Mouse (Mus musculus) kidney, postnatal 0 days (tissue): ENCODE data around the gene Tmem232. TPM values are rescaled to one million over a fixed set of nuclear protein-coding genes. Genes with fewer than 3 reads are reported as not detected.

ENCODE experiments used
- ATAC-seq: fragments of 200-750 bp; cut with Nextera tagmentation; replicated peaks from 2 replicates; pipeline ENCODE4 v1.8.0; 2017; ENCODE audit warnings: low read depth, moderate number of reproducible peaks, moderate TSS enrichment, moderate library complexity; ENCODE audit not compliant: low FRiP score
- DNase-seq: peaks from one replicate; pipeline ENCODE4 v3.0.0-alpha.2; 2016; ENCODE audit warnings: low spot score
- H3K27ac ChIP-seq: fragments of 300-500 bp; sonication (generic); 2 replicates; pipeline ENCODE4 v1.5.1; 2014; ENCODE audit warnings: mild to moderate bottlenecking
- H3K27me3 ChIP-seq: fragments of 300-500 bp; sonication (generic); 2 replicates; pipeline ENCODE4 v1.6.1; 2014; ENCODE audit warnings: low read length, mixed read lengths; ENCODE audit not compliant: insufficient read depth
- H3K36me3 ChIP-seq: fragments of 300-500 bp; sonication (generic); 2 replicates; pipeline ENCODE4 v1.6.1; 2014; ENCODE audit warnings: low read length, mixed read lengths; ENCODE audit not compliant: insufficient read depth
- H3K4me1 ChIP-seq: fragments of 300-500 bp; sonication (generic); replicated peaks from 2 replicates; pipeline ENCODE4 v1.6.1; 2014; ENCODE audit warnings: antibody characterized with exemption, low read length, mixed read lengths; ENCODE audit not compliant: insufficient read depth
- H3K4me2 ChIP-seq: fragments of 300-500 bp; sonication (generic); 2 replicates; pipeline ENCODE4 v1.6.1; 2014; ENCODE audit warnings: mild to moderate bottlenecking, low read length, moderate library complexity, mixed read lengths
- H3K4me3 ChIP-seq: fragments of 300-500 bp; sonication (generic); replicated peaks from 2 replicates; pipeline ENCODE4 v1.5.1; 2014; ENCODE audit warnings: low read depth, low read length
- H3K9ac ChIP-seq: fragments of 300-500 bp; sonication (generic); 2 replicates; pipeline ENCODE4 v1.6.1; 2014; ENCODE audit warnings: low read depth, low read length
- H3K9me3 ChIP-seq: fragments of 300-500 bp; sonication (generic); replicated peaks from 2 replicates; pipeline ENCODE4 v1.6.1; 2016; ENCODE audit warnings: low read length, inconsistent platforms, mixed read lengths
- CTCF ChIP-seq: IDR thresholded peaks from 2 replicates; pipeline ENCODE4 v1.5.1; 2016; ENCODE audit warnings: antibody characterized with exemption, low read depth, mild to moderate bottlenecking, moderate library complexity
- WGBS: fragments of 180-500 bp; shearing (Covaris S2); extraction: QIAGEN DNeasy Blood & Tissue Kit; methylation state at CpG from one replicate; pipeline ENCODE4 v1.1.7; 2014; 5-methylcytosine and 5-hydroxymethylcytosine counted together
- polyA plus RNA-seq: library from polyadenylated mRNA; unstranded; fragments of >200 nt; fragmentation: Nextera tagmentation; extraction: Ambion mirVana; gene quantifications from 2 replicates; pipeline ENCODE4 v1.2.1, GENCODE M21; 2015

Gene Tmem232
- polyA plus RNA-seq, 1 experiment from 2014 or later: 0.13 TPM

DNA sequence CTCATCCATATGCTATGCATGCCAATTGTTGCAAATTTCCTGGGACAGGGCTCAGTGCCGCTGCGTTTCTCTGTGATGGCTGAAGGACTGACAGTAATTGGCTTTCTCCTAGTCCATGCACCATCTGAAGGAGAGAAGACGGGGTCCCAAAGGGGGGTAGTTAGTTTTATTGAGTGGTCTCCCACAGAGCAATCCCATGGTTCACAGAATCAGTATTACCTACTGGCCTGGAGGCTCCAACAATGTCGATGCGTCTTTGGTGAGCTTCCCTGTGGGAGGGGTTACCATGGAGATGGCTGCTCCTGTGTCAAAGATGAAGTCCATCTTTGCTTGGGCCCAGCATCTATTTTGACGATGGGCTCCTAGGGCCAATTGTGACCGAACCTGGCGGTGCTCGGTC lies 18.2 kb upstream of the Tmem232 start:
- H3K27ac ChIP-seq: no peak overlapping the region
- H3K27me3 ChIP-seq: no peaks in the 10 kb centered on the region
- no peak overlapping the region for H3K4me2 ChIP-seq
- no peaks in the 10 kb centered on the region for H3K9me3 ChIP-seq
- H3K36me3 ChIP-seq: no peaks in the 10 kb centered on the region
- H3K4me3 ChIP-seq: no peak overlapping the region
- ATAC-seq (no peak), DNase-seq (no peak)
- H3K4me1 ChIP-seq: no peaks in the 10 kb centered on the region
- TF ChIP-seq CTCF: no peak
- H3K9ac ChIP-seq: no peak overlapping the region
- WGBS: 66% methylated on average over 9 of the region's 9 CpGs

DNA sequence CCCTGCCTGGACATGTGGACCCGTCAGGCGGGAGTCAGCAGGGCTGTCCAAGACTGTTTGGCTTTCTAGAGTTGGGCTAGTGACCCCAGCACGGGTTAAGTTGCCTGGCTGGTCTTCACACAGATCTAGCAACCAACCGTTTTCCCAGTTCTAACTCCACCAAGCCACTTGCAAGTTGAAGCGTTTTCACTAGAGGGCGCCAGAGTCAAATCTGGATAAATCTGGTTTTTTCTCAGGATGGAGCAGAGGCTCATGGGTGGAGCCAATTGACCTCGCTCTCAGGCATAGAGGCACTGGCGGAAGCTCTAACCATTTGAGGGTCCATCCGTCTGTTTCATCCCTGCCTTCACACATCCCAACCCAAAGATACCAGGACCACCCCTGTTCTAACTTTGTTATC lies 17.6 kb upstream of the Tmem232 start:
- DNase-seq: peak; percentile 59
- Histone ChIP-seq H3K36me3 (no peaks in the 10 kb centered on the region), H3K4me3 (no peak overlapping the region), H3K4me2 (no peak overlapping the region), H3K9me3 (no peaks in the 10 kb centered on the region), H3K27me3 (no peaks in the 10 kb centered on the region), H3K27ac (no peak overlapping the region), H3K4me1 (no peaks in the 10 kb centered on the region), H3K9ac (no peak overlapping the region)
- 50% methylated on average over 9 of the region's 9 CpGs for WGBS
- peak; percentile 50; the same call in 1 of the 2 replicates for ATAC-seq
- TF ChIP-seq CTCF: peak; percentile 68

DNA sequence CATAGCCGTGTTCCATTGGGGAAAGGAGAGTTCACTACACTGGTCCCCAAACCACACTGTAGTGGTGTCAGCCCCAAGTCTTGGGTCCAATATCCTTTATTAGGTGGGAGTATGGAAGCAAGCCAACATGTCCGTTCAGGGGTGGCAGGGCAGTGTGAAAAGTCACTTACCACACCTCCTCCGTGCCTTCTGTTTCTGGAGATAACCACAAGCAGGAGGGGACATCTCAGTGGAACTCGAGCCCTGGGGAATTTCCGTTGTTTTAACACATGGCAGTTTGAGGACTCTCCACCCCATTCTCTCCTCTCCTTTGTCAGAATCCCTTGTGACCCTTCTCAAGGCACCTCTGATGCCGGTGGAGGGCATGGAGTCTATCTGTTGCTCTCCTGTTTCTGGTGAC lies 16.6 kb upstream of the Tmem232 start:
- Histone ChIP-seq H3K27me3 (no peaks in the 10 kb centered on the region), H3K9me3 (no peaks in the 10 kb centered on the region), H3K27ac (no peak overlapping the region), H3K4me3 (no peak overlapping the region), H3K4me2 (no peak overlapping the region), H3K4me1 (no peaks in the 10 kb centered on the region), H3K9ac (no peak overlapping the region), H3K36me3 (no peaks in the 10 kb centered on the region)
- no peak for TF ChIP-seq CTCF
- no peak for DNase-seq
- WGBS: 45% methylated on average over 6 of the region's 6 CpGs
- no peak for ATAC-seq

DNA sequence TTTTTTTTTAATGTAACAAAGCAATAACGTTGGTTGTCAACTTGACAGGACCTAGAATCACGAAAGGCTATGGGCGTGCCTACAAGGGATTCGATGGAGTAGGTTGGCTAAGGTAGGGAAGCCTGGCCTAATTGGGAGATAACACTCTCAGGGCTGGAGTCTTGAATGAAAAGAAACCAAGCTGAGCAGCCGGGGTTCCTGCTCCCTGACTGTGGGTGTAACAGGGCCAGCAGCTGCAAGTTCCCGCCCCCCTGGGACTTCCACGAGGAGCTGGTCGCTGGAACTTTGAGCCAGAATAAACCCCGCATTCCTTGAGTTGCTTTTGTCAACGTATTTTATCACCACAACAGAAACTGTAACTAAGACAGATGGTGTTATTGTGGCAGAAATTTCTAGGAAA lies 16.2 kb upstream of the Tmem232 start:
- no peak for TF ChIP-seq CTCF
- 62% methylated on average over 10 of the region's 10 CpGs for WGBS
- Histone ChIP-seq H3K9me3 (no peaks in the 10 kb centered on the region), H3K4me3 (no peak overlapping the region), H3K27me3 (no peaks in the 10 kb centered on the region), H3K9ac (no peak overlapping the region), H3K36me3 (no peaks in the 10 kb centered on the region), H3K4me2 (no peak overlapping the region), H3K4me1 (no peaks in the 10 kb centered on the region), H3K27ac (no peak overlapping the region)
- peak; percentile 37 for DNase-seq
- ATAC-seq: no peak

DNA sequence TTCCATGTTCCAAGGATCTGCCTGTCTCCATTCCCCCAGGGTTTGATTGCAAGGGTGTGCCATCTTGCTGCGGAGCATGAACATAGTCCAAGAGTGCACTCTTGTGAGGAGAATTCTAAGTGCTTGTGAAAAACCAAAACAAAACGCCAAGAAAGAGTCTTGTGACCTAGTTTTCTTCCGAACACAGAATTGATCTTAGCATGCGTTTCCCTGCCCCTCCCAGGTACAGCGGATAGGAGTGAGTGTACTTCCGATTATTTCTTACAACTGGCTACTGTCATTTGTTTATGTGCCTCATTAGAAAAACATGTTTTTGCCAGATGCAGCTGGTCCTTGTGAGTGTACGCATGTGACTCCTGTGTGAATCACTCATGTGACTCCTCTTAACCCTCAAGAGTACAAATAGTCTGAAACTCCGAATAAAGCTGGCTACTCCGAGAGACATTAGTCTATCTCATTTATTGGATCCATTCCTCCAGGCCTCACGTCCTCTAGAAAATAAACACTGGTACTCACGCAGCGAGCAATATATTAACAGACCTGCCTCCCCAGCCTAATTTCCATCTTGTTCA lies 11.9 kb upstream of the Tmem232 start:
- 68% methylated on average over 12 of the region's 12 CpGs for WGBS
- ATAC-seq: no peak
- Histone ChIP-seq H3K27me3 (no peaks in the 10 kb centered on the region), H3K4me3 (no peak overlapping the region), H3K9me3 (no peaks in the 10 kb centered on the region), H3K4me2 (no peak overlapping the region), H3K27ac (no peak overlapping the region), H3K36me3 (no peaks in the 10 kb centered on the region), H3K9ac (no peak overlapping the region), H3K4me1 (no peaks in the 10 kb centered on the region)
- no peak for DNase-seq
- TF ChIP-seq CTCF: no peak

DNA sequence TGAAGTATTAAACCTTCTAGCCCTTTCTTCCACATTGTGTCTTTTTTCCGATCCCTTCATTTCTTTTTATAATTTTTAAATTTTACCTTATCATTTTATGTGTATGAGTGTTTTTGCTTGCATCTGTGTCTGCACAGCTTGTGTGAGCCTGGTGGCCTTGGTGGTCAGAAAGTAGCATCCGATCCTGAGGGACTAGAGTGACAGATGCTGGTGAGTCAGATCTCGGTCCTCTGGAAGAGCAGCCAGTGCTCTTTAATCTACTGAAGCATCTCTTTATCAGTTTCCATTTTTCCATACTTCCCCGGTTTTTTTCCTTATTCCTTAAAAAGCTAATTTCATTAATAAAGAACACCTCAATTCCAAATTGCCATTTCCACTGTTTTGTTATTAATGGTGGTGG lies 9.8 kb upstream of the Tmem232 start:
- Histone ChIP-seq H3K9me3 (no peaks in the 10 kb centered on the region), H3K4me3 (no peak overlapping the region), H3K27ac (no peak overlapping the region), H3K27me3 (no peaks in the 10 kb centered on the region), H3K4me2 (no peak overlapping the region), H3K36me3 (no peaks in the 10 kb centered on the region), H3K4me1 (no peaks in the 10 kb centered on the region), H3K9ac (no peak overlapping the region)
- ATAC-seq: no peak
- DNase-seq: no peak
- 80% methylated on average over 4 of the region's 4 CpGs for WGBS
- no peak for TF ChIP-seq CTCF
